Mouse (Mus musculus) lung, postnatal 36 days (tissue): ENCODE measurements around the gene Tspan4.
A peak's percentile ranks its signal among the peaks of the same experiment; 100 is the strongest.

Experiments used
- DNase-seq: peaks from one replicate; pipeline ENCODE4 v3.0.0; 2022; ENCODE audit warnings: mixed read lengths

The Tspan4 gene

GRCm38 (mm10) chr7:141510196-141510595 lies 35.2 kb downstream of the Tspan4 start:
- no peak for DNase-seq

GRCm38 (mm10) chr7:141510681-141511191 lies 35.7 kb downstream of the Tspan4 start:
- no peak for DNase-seq

- no peak for DNase-seq
Measured at GRCm38 (mm10) chr7:141517638-141518037, 42.6 kb downstream of the Tspan4 start.

GRCm38 (mm10) chr7:141518296-141518695 lies 43.3 kb downstream of the Tspan4 start:
- no peak for DNase-seq

- no peak for DNase-seq
Measured at GRCm38 (mm10) chr7:141518926-141519325, 43.9 kb downstream of the Tspan4 start.

GRCm38 (mm10) chr7:141519795-141520194 lies 44.8 kb downstream of the Tspan4 start:
- no peak for DNase-seq

- DNase-seq, result no peak
Measured at GRCm38 (mm10) chr7:141523007-141523406, 48.0 kb downstream of the Tspan4 start.

- no peak for DNase-seq
Measured at GRCm38 (mm10) chr7:141524271-141524670, 49.2 kb downstream of the Tspan4 start.

GRCm38 (mm10) chr7:141524760-141525579 lies 49.9 kb downstream of the Tspan4 start:
- peak; percentile 89 for DNase-seq

- no peak for DNase-seq
Measured at GRCm38 (mm10) chr7:141525580-141525925, 50.5 kb downstream of the Tspan4 start.

- no peak for DNase-seq
Measured at GRCm38 (mm10) chr7:141535570-141535969, 60.5 kb downstream of the Tspan4 start.

- DNase-seq, result no peak
Measured at GRCm38 (mm10) chr7:141538852-141539555, 64.0 kb downstream of the Tspan4 start.

GRCm38 (mm10) chr7:141539556-141540311 lies 64.7 kb downstream of the Tspan4 start, which contains the start of gene Chid1:
Gene Chid1 (minus strand): TSS chr7:141539857.
- peak; percentile 99 for DNase-seq

GRCm38 (mm10) chr7:141540312-141541081 lies 65.5 kb downstream of the Tspan4 start:
- peak; percentile 80 for DNase-seq

- no peak for DNase-seq
Measured at GRCm38 (mm10) chr7:141541681-141542080, 66.6 kb downstream of the Tspan4 start.

- no peak for DNase-seq
Measured at GRCm38 (mm10) chr7:141542588-141542987, 67.5 kb downstream of the Tspan4 start.
